Mouse (Mus musculus) midbrain, embryonic 16.5 days (tissue): ENCODE measurements around the gene Zbtb7a. TPM values are rescaled to one million over a fixed set of nuclear protein-coding genes. Genes with fewer than 3 reads are reported as not detected.

ENCODE experiments used
- ATAC-seq: fragments of 200-750 bp; cut with Nextera tagmentation; 2 replicates; pipeline ENCODE4 v1.8.0; 2017; ENCODE audit warnings: moderate TSS enrichment
- H3K27ac ChIP-seq: fragments of 300-500 bp; sonication (generic); 2 replicates; pipeline ENCODE4 v1.5.1; 2014; ENCODE audit warnings: mild to moderate bottlenecking, low read length, mixed read lengths
- H3K27me3 ChIP-seq: fragments of 300-500 bp; sonication (generic); 2 replicates; pipeline ENCODE4 v1.6.1; 2014; ENCODE audit warnings: low read depth, low read length, mixed read lengths; ENCODE audit not compliant: control insufficient read depth, insufficient read depth
- H3K36me3 ChIP-seq: fragments of 300-500 bp; sonication (generic); 2 replicates; pipeline ENCODE4 v1.6.1; 2014; ENCODE audit warnings: mild to moderate bottlenecking, low read length, moderate library complexity, mixed read lengths; ENCODE audit not compliant: control insufficient read depth, insufficient read depth
- H3K4me1 ChIP-seq: fragments of 300-500 bp; sonication (generic); 2 replicates; pipeline ENCODE4 v1.6.1; 2014; ENCODE audit warnings: mild to moderate bottlenecking, low read length, mixed read lengths; ENCODE audit not compliant: control insufficient read depth, insufficient read depth
- H3K4me2 ChIP-seq: fragments of 300-500 bp; sonication (generic); 2 replicates; pipeline ENCODE4 v1.6.1; 2014; ENCODE audit warnings: mild to moderate bottlenecking, low read length, mixed read lengths
- H3K4me3 ChIP-seq: fragments of 300-500 bp; sonication (generic); 2 replicates; pipeline ENCODE4 v1.5.1; 2014; ENCODE audit warnings: low read depth, mild to moderate bottlenecking, low read length, moderate library complexity, mixed read lengths
- H3K9ac ChIP-seq: fragments of 300-500 bp; sonication (generic); 2 replicates; pipeline ENCODE4 v1.6.1; 2014; ENCODE audit warnings: low read depth, low read length, mixed read lengths
- H3K9me3 ChIP-seq: fragments of 300-500 bp; sonication (generic); replicated peaks from 2 replicates; pipeline ENCODE4 v1.6.1; 2014; ENCODE audit warnings: mild to moderate bottlenecking, low read length, mixed read lengths; ENCODE audit not compliant: control insufficient read depth, poor library complexity, severe bottlenecking
- WGBS: fragments of 180-500 bp; shearing (Covaris S2); extraction: QIAGEN DNeasy Blood & Tissue Kit; methylation state at CpG from one replicate; pipeline ENCODE4 v1.1.7; 2014; 5-methylcytosine and 5-hydroxymethylcytosine counted together
- microRNA-seq: library from miRNA; unstranded; fragments of <30 nt; microRNA quantifications from one replicate; pipeline ENCODE4, GENCODE M21; 2017
- polyA plus RNA-seq: library from polyadenylated mRNA; unstranded; fragments of >200 nt; fragmentation: Nextera tagmentation; extraction: Ambion mirVana; gene quantifications from 2 replicates; pipeline ENCODE4 v1.2.1, GENCODE M21; 2015

Zbtb7a gene
- polyA plus RNA-seq, 1 experiment from 2014 or later = 12.6 TPM

- Histone ChIP-seq H3K9me3 (no peaks in the 10 kb centered on the region), H3K4me2 (no peak overlapping the region), H3K27ac (no peak overlapping the region), H3K9ac (no peak overlapping the region), H3K27me3 (peaks cover 22% of the 10 kb centered on the region), H3K36me3 (no peaks in the 10 kb centered on the region), H3K4me3 (no peak overlapping the region), H3K4me1 (peaks cover 13% of the 10 kb centered on the region)
- WGBS = 57% methylated on average over 6 of the region's 6 CpGs
- ATAC-seq = no peak
Measured at GRCm38 (mm10) chr10:81197305-81197704, 62.3 kb downstream of the Zbtb7a start.

GRCm38 (mm10) chr10:81198230-81198629 lies 63.2 kb downstream of the Zbtb7a start:
- Histone ChIP-seq H3K27ac (no peak overlapping the region), H3K4me1 (peaks cover 10% of the 10 kb centered on the region), H3K27me3 (peaks cover 22% of the 10 kb centered on the region), H3K9me3 (no peaks in the 10 kb centered on the region), H3K9ac (no peak overlapping the region), H3K36me3 (no peaks in the 10 kb centered on the region), H3K4me3 (no peak overlapping the region), H3K4me2 (no peak overlapping the region)
- 2% methylated on average over 9 of the region's 9 CpGs for WGBS
- ATAC-seq = no peak

- no peak for ATAC-seq
- H3K27me3 ChIP-seq = peaks cover 22% of the 10 kb centered on the region
- peaks cover 4% of the 10 kb centered on the region for H3K4me1 ChIP-seq
- H3K27ac ChIP-seq = no peak overlapping the region
- WGBS = 78% methylated on average over 6 of the region's 6 CpGs
- no peak overlapping the region for H3K4me2 ChIP-seq
- H3K9ac ChIP-seq = no peak overlapping the region
- no peaks in the 10 kb centered on the region for H3K9me3 ChIP-seq
- no peak overlapping the region for H3K4me3 ChIP-seq
- no peaks in the 10 kb centered on the region for H3K36me3 ChIP-seq
Measured at GRCm38 (mm10) chr10:81198990-81199389, 64.0 kb downstream of the Zbtb7a start.

GRCm38 (mm10) chr10:81200141-81200540 lies 65.1 kb downstream of the Zbtb7a start:
- Histone ChIP-seq H3K4me3 (no peak overlapping the region), H3K9me3 (no peaks in the 10 kb centered on the region), H3K4me2 (no peak overlapping the region), H3K9ac (no peak overlapping the region), H3K36me3 (peaks cover 5% of the 10 kb centered on the region; the same call in 1 of the 2 replicates), H3K27me3 (peaks cover 16% of the 10 kb centered on the region), H3K27ac (no peak overlapping the region), H3K4me1 (no peaks in the 10 kb centered on the region)
- ATAC-seq = no peak
- 83% methylated on average over 13 of the region's 13 CpGs for WGBS

DNA sequence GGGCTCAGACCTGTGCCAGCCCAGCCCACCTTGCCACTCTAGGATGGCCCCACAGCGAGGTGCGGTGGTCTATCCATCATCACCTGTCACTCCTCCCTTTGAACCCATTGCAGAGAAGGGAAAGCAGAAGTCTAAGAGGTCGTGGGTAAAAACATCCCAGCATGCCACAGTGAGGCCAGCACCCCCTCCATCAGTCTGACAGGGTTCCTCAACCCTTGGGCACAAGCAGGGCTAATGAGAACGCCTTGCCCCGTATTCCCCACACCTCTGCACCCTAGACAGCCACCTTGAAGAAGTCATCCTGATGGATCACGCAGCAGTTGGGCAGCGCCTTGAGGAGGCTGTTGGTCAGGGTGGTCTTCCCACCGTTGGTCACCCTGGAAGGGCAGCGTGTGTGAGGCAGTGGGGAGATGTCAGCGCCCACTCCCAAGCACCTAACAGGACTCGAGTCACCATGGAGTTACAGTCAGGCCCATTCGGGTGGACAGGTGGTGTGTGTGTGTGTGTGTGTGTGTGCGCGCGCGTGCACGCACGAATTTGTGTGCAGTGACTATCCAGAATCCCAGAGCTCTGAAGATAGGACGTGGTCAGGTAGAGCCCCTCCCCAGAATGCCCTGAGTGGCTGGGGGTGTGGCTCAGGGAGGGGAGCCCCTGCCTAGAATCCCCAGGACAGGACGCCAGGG lies 65.7 kb downstream of the Zbtb7a start:
- Histone ChIP-seq H3K9me3 (no peaks in the 10 kb centered on the region), H3K4me2 (no peak overlapping the region), H3K4me3 (no peak overlapping the region), H3K27me3 (peaks cover 11% of the 10 kb centered on the region), H3K27ac (no peak overlapping the region), H3K36me3 (peaks cover 6% of the 10 kb centered on the region; the same call in 1 of the 2 replicates), H3K9ac (no peak overlapping the region), H3K4me1 (no peaks in the 10 kb centered on the region)
- ATAC-seq = no peak
- 80% methylated on average over 20 of the region's 20 CpGs for WGBS

DNA sequence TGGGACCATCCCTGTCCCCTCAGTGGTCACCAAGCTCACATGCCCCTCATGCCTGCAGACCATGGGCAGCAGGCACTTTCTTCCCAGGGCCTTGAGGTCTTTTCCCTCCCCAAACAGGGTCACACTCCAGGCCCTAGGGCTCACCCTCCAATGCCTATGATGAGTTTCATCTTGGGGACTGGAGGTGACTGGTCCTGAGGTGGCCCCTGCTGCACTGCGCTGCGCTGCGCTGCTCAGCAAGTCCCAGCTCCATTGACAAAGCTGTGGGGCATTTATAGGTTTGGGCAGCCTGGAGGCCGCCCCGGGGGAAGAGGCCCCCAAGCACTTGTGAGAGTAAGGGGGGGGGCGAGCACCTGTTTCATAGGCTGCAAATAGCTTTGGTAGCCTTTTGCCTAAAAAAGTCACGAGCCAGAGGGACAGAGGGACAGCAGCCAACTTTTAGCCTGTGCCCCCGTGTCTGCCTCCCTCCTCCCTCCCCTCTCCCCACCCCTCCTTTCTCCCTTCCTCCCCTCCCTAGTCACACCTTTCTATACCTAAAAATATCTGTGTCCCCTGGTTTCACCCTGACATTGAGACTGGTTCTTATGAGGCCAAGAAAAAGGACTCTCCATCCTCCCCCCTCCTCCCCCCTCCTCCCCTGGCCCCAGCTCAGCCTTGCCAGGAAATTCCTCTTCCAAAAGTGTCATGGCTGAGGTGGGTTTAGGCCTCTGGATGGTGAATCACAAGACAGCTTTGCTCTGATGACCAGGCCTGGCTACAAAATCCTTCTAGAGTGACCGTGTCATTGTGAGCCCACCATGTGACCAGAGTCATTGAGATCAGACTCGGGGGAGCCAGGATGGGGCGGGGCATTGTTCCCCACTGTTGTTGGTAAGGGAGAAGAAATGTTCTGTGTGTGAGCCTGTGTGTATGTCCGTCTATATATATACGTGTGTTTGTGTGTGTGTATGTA lies 67.1 kb downstream of the Zbtb7a start, which contains the start of gene Nmrk2:
Gene Nmrk2, minus strand, starts transcription at position 245 of the 952 bp plus-strand sequence.
- Histone ChIP-seq H3K36me3 (peaks cover 11% of the 10 kb centered on the region; the same call in 1 of the 2 replicates), H3K9ac (no peak within 1 kb of the TSS), H3K9me3 (no peaks in the 10 kb centered on the region), H3K4me1 (no peaks in the 10 kb centered on the region), H3K4me2 (no peak within 1 kb of the TSS), H3K27me3 (no peaks in the 10 kb centered on the region; the same call in 1 of the 2 replicates), H3K4me3 (no peak within 1 kb of the TSS), H3K27ac (no peak within 1 kb of the TSS)
- no peak for ATAC-seq
- 56% methylated on average over 13 of the region's 13 CpGs for WGBS

Small RNAs within 50 kb of the gene (microRNA-seq; reads per million reads assigned to microRNA genes)
- gene Mir5615-1 (not detected), gene Mir5615-2 (not detected)

Other genes with a start within 250 kb of the Zbtb7a start
- 297 and 316 TPM in 2 replicates for gene Timm13, start 234.3 kb upstream of the Zbtb7a start, polyA plus RNA-seq
- gene Lmnb2, start 217.0 kb upstream of the Zbtb7a start, polyA plus RNA-seq = 40.4 and 45.5 TPM in 2 replicates
- 6.4 and 7.1 TPM in 2 replicates for gene Gadd45b, start 205.1 kb upstream of the Zbtb7a start, polyA plus RNA-seq
- 21.5 and 25.6 TPM in 2 replicates for gene Gng7, start 120.3 kb upstream of the Zbtb7a start, polyA plus RNA-seq
- 71.7 and 88.1 TPM in 2 replicates for gene Diras1, start 109.6 kb upstream of the Zbtb7a start, polyA plus RNA-seq
- 52.8 and 55.7 TPM in 2 replicates for gene Slc39a3, start 97.8 kb upstream of the Zbtb7a start, polyA plus RNA-seq
- gene Sgta, start 75.0 kb upstream of the Zbtb7a start, polyA plus RNA-seq = 324 and 340 TPM in 2 replicates
- 47.3 and 51.6 TPM in 2 replicates for gene Thop1, start 65.2 kb upstream of the Zbtb7a start, polyA plus RNA-seq
- gene Creb3l3, start 36.3 kb upstream of the Zbtb7a start, polyA plus RNA-seq = 0.24 and 0.33 TPM in 2 replicates
- gene Map2k2, start 29.3 kb upstream of the Zbtb7a start, polyA plus RNA-seq = 227 and 233 TPM in 2 replicates
- gene Pias4, start 32.7 kb downstream of the Zbtb7a start, polyA plus RNA-seq = 49.7 and 52.2 TPM in 2 replicates
- gene Eef2, start 41.4 kb downstream of the Zbtb7a start, polyA plus RNA-seq = 535 and 543 TPM in 2 replicates
- gene Dapk3, start 47.8 kb downstream of the Zbtb7a start, polyA plus RNA-seq = 52.5 and 58.3 TPM in 2 replicates
- not detected in 2 replicates for gene 4930442H23Rik, start 48.6 kb downstream of the Zbtb7a start, polyA plus RNA-seq
- gene Nmrk2, start 66.8 kb downstream of the Zbtb7a start, polyA plus RNA-seq = 0.19 TPM in 1 of 2 replicates, not detected in the other
- 96.8 and 102 TPM in 2 replicates for gene Atcay, start 95.6 kb downstream of the Zbtb7a start, polyA plus RNA-seq
- gene Zfr2, start 97.9 kb downstream of the Zbtb7a start, polyA plus RNA-seq = 26.5 and 31.0 TPM in 2 replicates
- 43.3 and 67.9 TPM in 2 replicates for gene Matk, start 117.7 kb downstream of the Zbtb7a start, polyA plus RNA-seq
- gene Mrpl54, start 131.7 kb downstream of the Zbtb7a start, polyA plus RNA-seq = 128 and 130 TPM in 2 replicates
- 28.8 and 33.8 TPM in 2 replicates for gene Apba3, start 131.7 kb downstream of the Zbtb7a start, polyA plus RNA-seq
- gene Tjp3, start 156.4 kb downstream of the Zbtb7a start, polyA plus RNA-seq = 9.2 and 10.1 TPM in 2 replicates
- gene Pip5k1c, start 157.7 kb downstream of the Zbtb7a start, polyA plus RNA-seq = 135 and 147 TPM in 2 replicates
- gene Cactin, start 185.9 kb downstream of the Zbtb7a start, polyA plus RNA-seq = 27.6 and 28.3 TPM in 2 replicates
- 4.8 and 5.2 TPM in 2 replicates for gene Tbxa2r, start 193.5 kb downstream of the Zbtb7a start, polyA plus RNA-seq
- not detected in 2 replicates for gene Gipc3, start 208.0 kb downstream of the Zbtb7a start, polyA plus RNA-seq
- 24.9 and 25.0 TPM in 2 replicates for gene Hmg20b, start 215.3 kb downstream of the Zbtb7a start, polyA plus RNA-seq
- 17.2 and 18.1 TPM in 2 replicates for gene Mfsd12, start 222.3 kb downstream of the Zbtb7a start, polyA plus RNA-seq
- gene 4930404N11Rik, start 230.6 kb downstream of the Zbtb7a start, polyA plus RNA-seq = 0.63 and 0.80 TPM in 2 replicates
- gene Fzr1, start 243.3 kb downstream of the Zbtb7a start, polyA plus RNA-seq = 145 and 146 TPM in 2 replicates
- gene Dohh, start 249.2 kb downstream of the Zbtb7a start, polyA plus RNA-seq = 77.5 and 86.2 TPM in 2 replicates
- gene Gm48551, start 249.2 kb downstream of the Zbtb7a start, polyA plus RNA-seq = 6.1 and 8.2 TPM in 2 replicates